Mouse (Mus musculus) urinary bladder, adult 2 months (tissue): ENCODE measurements around the gene Akr1b8. TPM values are rescaled to one million over a fixed set of nuclear protein-coding genes. Genes with fewer than 3 reads are reported as not detected.
"Not testable (repeated sequence)": the region's sequence is repeated elsewhere in the genome, so short reads cannot be mapped to it uniquely, and the experiment has no call there.

Source experiments
- DNase-seq: peaks from one replicate; pipeline ENCODE4 v3.0.0; 2022; ENCODE audit warnings: low spot score
- polyA plus RNA-seq: library from polyadenylated mRNA; depleted of rRNA; stranded (reverse); fragments of >200 nt; gene quantifications from 2 replicates; pipeline ENCODE4 v1.2.3, GENCODE M21; 2012; rRNA removed

The Akr1b8 gene
- polyA plus RNA-seq, 1 experiment = 103 TPM

DNA sequence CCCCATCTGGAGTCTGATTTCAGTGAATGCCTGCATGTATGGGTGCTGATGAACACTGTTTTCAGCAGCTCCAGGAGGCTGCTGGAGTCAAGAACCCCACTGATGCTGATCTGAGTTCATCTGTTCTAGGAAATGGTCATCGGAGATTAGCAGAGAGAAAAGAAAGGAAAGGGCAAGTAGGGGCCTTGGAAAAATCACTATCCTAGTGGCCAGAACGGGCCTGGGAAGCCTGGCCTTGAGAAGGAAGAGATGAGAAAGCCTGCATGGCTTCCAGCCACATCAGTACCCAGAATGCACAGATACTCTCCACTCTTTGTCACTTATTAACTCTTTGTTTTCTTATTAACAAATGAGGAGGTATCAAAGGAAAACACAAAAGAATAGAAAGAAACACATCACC is 46.8 kb downstream of the Akr1b8 start:
- no peak for DNase-seq

DNA sequence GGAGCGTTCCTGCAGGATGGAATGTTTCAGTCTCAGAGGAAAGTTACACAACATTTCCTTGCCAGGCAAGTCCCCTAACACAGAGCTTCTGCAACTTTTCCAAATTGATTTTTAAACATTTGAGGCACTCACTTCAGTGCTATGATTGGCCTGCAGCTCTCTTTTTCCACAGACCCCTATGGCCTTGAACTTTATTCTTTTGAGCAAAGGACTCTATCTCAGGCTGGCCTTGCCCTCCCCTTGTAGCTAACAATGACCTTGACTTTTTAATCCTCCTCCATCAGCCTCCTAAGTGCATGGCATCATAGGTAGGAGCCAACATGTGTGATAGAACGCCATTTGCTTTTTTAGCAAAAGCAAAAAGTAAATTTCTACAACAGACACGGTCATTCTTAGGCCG is 52.8 kb downstream of the Akr1b8 start:
- no peak for DNase-seq

- DNase-seq = no peak
Observed at GRCm38 (mm10) chr6:34407403-34407802, 53.5 kb downstream of the Akr1b8 start.

DNA sequence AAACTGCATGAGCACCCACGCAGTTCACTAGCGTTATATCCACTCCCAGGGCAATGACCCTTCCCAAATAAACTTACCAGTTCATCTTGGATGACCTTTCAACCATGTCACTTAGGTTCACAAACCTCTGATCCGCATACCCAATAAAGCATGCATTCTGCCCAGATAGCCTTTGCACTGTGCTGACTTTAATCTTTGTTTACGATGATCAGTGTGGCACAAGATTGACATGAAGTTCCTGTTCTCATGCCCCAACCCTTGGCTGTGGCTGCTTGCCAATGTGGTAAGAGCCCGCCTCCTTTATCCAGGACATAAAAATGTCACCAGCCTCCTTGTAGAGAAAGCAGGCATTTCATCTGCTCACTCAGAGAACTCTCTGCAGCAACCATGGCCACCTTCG is 58.1 kb downstream of the Akr1b8 start, which contains the start of gene Akr1b7:
TSS of gene Akr1b7 (plus strand) at position 312 of the 400 bp plus-strand sequence.
- no peak for DNase-seq

DNA sequence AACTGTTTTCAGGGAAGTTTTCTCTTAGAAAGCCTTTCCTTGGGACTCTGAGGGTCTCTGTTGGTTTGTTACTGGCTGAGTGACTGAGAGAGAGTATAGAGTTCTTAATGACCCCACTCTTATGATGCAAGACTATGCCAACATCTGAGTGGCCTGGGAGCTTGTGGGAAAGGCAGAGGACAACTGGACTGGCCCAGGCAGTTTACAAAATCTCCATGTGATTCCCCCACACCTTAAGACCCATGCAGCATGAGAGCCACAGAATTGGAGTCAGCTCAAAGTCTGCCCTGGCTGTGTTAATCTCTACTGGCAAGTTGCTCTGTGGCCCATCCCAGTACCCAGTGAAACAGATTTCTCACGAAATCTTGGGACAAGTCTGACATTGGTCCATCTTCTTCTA is 58.8 kb downstream of the Akr1b8 start:
- no peak for DNase-seq

DNA sequence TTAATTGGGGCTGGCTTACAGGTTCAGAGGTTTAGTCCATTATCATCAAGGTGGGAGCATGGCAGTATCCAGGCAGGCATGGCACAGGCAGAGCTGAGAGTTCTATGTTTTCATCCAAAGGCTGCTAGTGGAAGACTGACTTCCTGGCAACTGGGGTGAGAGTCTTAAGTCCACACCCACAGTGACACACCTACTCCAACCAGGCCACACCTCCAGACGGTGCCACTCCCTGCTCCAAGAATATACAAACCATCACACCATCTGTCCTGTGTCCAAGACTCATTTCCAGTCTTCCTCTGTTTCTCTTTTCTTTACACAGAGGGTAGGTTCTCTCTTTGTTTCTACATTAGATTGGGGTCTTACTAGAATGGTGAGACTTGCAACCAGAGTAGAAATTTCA is 59.5 kb downstream of the Akr1b8 start:
- DNase-seq = not testable (repeated sequence)

DNA sequence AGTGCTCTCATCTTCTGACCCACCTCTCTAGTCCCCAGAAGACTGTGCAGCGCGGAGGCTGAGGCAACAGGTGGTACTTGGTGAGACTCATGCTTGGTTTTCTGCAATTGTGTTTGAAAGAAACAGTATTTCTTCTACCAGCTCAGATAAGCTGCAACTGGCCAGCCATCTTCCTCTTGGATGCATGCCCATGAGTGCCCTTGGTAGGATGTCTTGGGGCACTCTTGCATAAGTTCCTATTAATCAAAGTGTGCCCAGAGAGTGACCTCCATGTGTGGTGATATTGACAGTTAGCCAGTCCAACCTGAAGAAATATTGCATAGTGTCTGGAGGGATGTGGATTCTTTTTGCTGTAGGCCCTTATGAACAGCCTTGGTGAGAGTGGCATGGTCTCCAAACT is 62.6 kb downstream of the Akr1b8 start:
- no peak for DNase-seq

Other genes starting within 250 kb of the Akr1b8 start
- 43.5 and 44.5 TPM in 2 replicates for gene Slc35b4, start 177.0 kb upstream of the Akr1b8 start, polyA plus RNA-seq
- 849 and 1,043 TPM in 2 replicates for gene Akr1b3, start 36.6 kb upstream of the Akr1b8 start, polyA plus RNA-seq
- gene Akr1b10, start 30.1 kb downstream of the Akr1b8 start, polyA plus RNA-seq = 82.4 and 86.2 TPM in 2 replicates
- gene Akr1b7, start 58.2 kb downstream of the Akr1b8 start, polyA plus RNA-seq = 2.7 and 3.6 TPM in 2 replicates
- 40.9 and 45.8 TPM in 2 replicates for gene Bpgm, start 122.1 kb downstream of the Akr1b8 start, polyA plus RNA-seq
- gene Cald1, start 244.4 kb downstream of the Akr1b8 start, polyA plus RNA-seq = 895 and 1,547 TPM in 2 replicates